Mouse (Mus musculus) mouse embryonic stem cell (cell line): ENCODE results near the gene Ttc6.

Experiments used
- in situ Hi-C, 2 experiments: fragments of 300-500 bp; cut with MboI; formaldehyde crosslinking; loops; 1 replicate in 1 of 2; 3 replicates in 1 of 2; pipeline ENCODE4 v1.14.3; 2019 to 2020; ENCODE audit warnings: low sequenced_read_pairs in 2 of 2, low pct_unique_long_range_greater_than_20kb in 1 of 2, mixed read lengths in 1 of 2; ENCODE audit not compliant: unreplicated experiment in 1 of 2

Ttc6 gene

DNA sequence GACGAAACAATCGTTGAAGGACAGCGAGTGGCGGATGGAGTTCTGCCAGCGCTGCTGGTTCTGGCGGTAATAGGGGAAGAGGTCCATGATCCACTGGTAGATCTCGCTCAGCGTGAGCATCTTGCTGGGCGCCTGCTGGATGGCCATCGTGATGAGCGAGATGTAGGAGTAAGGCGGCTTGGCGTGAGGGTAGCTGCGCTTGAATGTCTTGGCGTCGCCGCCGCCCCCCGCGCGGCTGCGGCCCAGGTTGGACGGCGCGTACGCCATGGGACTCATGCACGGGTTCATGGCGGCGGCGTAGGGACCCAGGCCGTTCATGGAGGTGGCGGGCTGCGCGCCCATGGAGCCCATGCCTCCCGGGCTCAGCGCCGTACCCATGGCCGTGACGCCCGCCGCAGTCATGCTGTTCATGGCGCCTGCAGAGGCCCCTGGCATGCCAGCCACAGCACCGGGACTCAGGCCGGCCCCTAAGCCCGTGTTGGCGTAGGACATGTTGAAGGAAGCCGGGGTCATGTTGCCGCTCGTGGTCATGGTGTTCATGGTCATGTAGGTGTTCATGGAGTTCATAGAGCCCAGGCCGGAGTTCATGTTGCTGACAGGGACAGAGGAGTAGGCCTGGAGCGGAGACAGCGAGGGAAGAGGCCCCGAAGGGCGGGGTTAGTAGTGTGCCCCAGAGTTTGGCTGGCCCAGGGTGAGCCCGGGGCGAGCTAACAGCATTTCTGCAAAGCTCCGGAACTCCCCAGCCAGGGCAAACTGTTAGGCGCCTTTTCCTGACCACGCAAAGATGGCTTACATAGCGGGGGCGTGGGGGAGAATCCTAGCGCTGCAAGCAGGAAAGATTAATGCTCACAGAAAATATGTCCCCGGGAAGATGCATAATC lies 20.9 kb upstream of the Ttc6 start:
- in situ Hi-C loops, result loop anchor here (10.0 to 25.0 kb wide), 5 partner anchors 258 to 1018 kb away; partner anchors contain the start of genes Mipol1 (in 1 of the 2), Nkx2-9 (in 1 of the 2), Pax9 (in 1 of the 2) and Prps1l3 (in 1 of the 2)

GRCm38 (mm10) chr12:57543627-57543991 lies 20.3 kb upstream of the Ttc6 start:
- in situ Hi-C loops, result loop anchor here (10.0 to 25.0 kb wide), 5 partner anchors 259 to 1019 kb away; partner anchors contain the start of genes Mipol1 (in 1 of the 2), Nkx2-9 (in 1 of the 2), Pax9 (in 1 of the 2) and Prps1l3 (in 1 of the 2)

DNA sequence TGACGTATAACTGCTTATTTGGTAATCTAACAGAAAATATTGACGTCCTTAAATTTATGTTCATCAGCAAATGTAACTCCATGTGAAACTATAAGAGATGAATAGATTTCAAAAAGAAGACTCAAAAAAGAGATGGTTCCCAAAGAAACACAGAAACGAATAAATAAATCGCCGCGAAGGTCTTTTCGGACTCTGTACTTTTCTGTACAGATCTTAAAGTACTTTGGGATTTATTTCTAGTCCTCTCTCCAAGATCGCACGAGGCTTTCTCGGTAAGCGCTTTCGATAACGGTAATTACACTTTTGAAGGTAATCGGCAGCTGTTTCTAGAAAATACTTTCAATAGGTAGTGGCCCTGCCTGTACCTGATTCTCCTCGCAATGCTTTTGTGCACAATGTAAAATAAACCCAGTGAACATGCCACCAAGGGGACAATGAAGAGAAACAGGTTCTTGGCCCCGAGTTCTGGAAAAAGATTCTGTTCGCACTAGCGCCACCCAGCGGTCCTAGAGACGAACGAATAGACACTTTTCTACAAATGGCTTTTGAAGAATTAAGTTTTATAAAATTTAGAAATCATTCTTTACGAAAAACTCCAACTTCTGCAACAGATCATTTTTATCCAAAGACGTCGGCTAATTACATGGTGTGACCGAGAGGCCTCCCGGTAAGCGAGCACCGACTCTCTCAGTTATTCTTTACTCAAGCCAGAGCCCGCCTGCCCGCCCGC lies 19.1 kb upstream of the Ttc6 start:
- in situ Hi-C loops, result loop anchor here (5.0 to 25.0 kb wide), 6 partner anchors 260 to 1020 kb away; partner anchors contain the start of genes Pax9 (in 2 of the 2), Mipol1 (in 1 of the 2), Nkx2-9 (in 1 of the 2) and Prps1l3 (in 1 of the 2)

DNA sequence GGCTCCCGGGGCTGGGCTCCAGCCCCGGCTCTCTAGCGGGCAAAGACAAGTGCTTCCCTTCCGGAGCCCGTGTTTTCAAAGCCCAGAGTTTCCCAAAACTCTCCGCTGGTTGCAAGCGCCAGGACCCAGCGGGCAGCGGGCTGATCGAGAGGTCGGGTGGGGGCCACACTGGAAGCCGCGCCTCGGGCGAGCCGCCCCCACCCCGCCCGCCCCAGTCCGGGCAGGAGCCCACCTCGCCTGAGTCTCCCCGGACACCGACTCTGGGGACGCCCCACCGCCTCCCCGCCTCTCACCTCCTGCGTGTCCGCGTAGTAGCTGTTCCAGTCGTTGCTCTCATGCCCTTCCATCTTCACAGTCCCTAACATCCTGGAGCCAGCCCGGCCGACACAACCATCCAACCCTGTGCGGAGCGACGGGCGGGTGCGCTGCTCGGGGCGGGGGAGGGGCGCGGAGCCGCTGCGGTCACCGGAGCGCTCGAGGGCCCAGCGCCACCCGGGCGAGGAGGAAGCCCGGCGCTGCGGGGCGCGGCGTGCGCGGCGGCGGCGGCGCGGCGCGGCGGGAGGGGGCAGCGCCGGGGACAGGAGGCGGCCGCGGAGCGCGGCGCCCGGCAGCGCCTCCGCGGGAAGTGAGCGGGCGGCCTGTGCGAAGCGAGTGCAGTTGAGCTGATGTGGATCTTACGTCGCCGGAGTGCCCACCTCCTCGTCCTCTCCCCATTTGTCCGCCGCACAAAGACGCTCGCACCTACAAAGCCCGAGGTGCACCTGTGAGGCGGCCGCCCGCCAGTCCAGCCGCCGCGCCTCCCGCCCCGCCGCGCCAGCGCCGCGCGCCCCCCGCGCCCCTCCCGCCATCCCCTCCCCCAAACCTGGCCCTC lies 18.3 kb upstream of the Ttc6 start:
- in situ Hi-C loops, result loop anchor here (5.0 to 25.0 kb wide), 6 partner anchors 261 to 1021 kb away; partner anchors contain the start of genes Pax9 (in 2 of the 2), Mipol1 (in 1 of the 2), Nkx2-9 (in 1 of the 2) and Prps1l3 (in 1 of the 2)

DNA sequence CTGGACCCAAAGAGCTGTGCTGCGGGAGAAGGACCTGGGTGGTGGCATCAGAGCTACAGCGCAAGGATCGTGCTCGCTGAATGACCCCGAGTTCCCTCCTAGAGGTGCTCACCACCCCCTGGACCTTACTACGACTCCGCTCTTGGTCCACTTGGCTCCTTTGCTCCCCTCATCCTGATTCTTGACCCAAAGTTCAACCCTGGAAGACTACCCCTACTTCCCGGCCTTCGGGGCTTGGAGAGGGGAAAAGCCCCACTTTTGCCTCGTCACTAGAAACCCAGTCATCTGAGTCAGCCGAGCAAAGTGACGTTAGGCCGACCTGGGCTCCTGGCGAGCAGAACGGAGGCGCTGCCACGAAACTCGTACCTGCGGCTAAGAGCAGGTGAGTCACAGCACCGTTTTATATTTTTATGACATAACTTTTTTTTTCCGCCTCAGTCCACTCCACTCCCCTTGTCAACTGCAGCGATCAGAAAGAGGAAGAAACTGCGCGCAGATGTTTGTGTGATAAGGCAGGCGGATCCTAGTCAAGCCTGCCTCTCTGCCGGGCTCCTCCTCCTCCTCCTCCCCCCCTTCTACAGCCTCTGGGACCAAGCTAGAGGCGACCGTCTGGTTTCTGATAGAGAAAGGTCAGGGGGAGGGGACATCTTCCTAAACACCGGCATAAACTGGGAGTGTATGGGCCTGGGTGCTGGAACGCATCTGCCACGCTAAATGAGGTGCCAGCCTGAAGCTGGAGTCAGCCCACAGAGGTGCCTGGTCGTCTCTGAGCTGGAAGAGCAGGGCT lies 17.3 kb upstream of the Ttc6 start, which contains the start of gene Foxa1:
Gene Foxa1, minus strand, starts transcription at position 502 of the 787 bp plus-strand sequence.
- in situ Hi-C loops, result loop anchor here (5.0 to 25.0 kb wide), 6 partner anchors 262 to 1022 kb away; partner anchors contain the start of genes Pax9 (in 2 of the 2), Mipol1 (in 1 of the 2), Nkx2-9 (in 1 of the 2) and Prps1l3 (in 1 of the 2)

- in situ Hi-C loops, result loop anchor here (5.0 to 25.0 kb wide), 6 partner anchors 263 to 1023 kb away; partner anchors contain the start of genes Pax9 (in 2 of the 2), Mipol1 (in 1 of the 2), Nkx2-9 (in 1 of the 2) and Prps1l3 (in 1 of the 2)
Observed at GRCm38 (mm10) chr12:57547890-57548289, 16.0 kb upstream of the Ttc6 start.

DNA sequence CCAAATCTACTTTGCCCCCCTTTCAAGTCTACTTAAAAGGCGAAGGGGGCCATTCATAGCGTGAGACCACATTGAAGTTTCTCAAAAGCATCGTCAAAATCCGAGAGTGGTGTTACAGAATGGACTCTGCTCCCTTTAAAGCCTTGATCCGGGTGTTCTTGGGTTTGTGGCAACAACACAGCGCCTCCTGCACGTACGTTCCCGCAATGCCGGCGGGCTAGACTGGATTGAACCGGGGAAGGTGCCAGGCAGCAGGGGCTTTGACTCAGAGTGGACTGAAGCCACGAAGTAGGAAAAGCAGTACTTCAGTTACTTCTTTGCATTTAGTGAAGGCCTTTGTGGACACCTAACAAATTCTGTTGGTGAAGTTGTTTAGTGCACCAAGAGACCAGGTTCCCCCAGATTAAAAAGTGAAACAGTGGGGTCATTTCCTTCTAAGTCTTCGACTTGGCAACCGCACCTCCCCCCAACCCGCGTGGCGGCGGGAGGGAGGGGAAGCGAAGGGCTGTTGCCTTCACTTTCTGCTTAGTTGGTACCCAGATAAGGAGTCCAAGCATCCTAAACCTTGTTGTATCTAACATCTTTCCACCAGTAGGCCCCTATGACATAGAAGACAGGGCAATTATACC lies 15.4 kb upstream of the Ttc6 start:
- in situ Hi-C loops, result loop anchor here (5.0 to 25.0 kb wide), 6 partner anchors 264 to 1024 kb away; partner anchors contain the start of genes Pax9 (in 2 of the 2), Mipol1 (in 1 of the 2), Nkx2-9 (in 1 of the 2) and Prps1l3 (in 1 of the 2)

- in situ Hi-C loops, result loop anchor here (5.0 to 25.0 kb wide), 6 partner anchors 264 to 1024 kb away; partner anchors contain the start of genes Pax9 (in 2 of the 2), Mipol1 (in 1 of the 2), Nkx2-9 (in 1 of the 2) and Prps1l3 (in 1 of the 2)
Observed at GRCm38 (mm10) chr12:57548981-57549666, 14.8 kb upstream of the Ttc6 start.

- in situ Hi-C loops, result loop anchor here (5.0 to 25.0 kb wide), 6 partner anchors 265 to 1025 kb away; partner anchors contain the start of genes Pax9 (in 2 of the 2), Mipol1 (in 1 of the 2), Nkx2-9 (in 1 of the 2) and Prps1l3 (in 1 of the 2)
Observed at GRCm38 (mm10) chr12:57549667-57550160, 14.2 kb upstream of the Ttc6 start.

DNA sequence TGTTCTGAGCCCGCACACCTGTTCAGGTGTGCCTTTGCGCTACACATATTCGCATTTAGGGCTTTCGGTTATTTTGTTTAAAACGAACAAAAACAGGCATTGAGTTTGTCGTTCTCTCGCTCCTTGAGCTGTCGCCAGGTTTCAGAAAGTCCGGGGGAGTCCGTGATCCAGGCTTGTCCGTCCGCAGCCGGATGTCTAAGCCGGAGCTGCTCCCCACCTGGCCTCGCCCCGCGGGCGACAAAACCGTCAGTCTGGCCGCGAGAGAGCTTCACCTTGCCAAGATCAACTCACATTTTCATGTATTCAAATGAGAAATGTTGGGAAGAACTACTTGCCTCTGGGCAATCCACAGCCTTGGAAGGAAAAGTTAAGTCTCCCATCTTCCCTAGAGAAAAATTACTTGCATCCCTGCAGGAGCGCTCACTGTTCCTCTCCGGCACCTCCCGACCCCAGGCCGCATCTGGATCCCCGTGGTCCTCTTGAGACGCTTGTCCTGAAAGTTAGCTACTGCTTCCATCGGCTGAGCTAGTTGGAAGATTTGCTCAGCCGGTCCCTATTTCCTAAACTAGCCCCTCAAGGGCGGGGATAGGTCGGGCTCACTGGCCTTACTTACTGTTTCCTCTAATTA lies 13.6 kb upstream of the Ttc6 start:
- in situ Hi-C loops, result no loop called here

- in situ Hi-C loops, result no loop called here
Observed at GRCm38 (mm10) chr12:57550881-57551280, 13.0 kb upstream of the Ttc6 start.

GRCm38 (mm10) chr12:57552286-57552685 lies 11.6 kb upstream of the Ttc6 start:
- in situ Hi-C loops, result no loop called here

GRCm38 (mm10) chr12:57554091-57554490 lies 9.8 kb upstream of the Ttc6 start:
- in situ Hi-C loops, result no loop called here

GRCm38 (mm10) chr12:57571773-57572172 lies 7.9 kb downstream of the Ttc6 start:
- in situ Hi-C loops, result no loop called here

- in situ Hi-C loops, result no loop called here
Observed at GRCm38 (mm10) chr12:57572415-57572814, 8.5 kb downstream of the Ttc6 start.
